Mouse (Mus musculus): ENCODE measurements around the gene Zfp239. TPM values are rescaled to one million over a fixed set of nuclear protein-coding genes. Genes with fewer than 3 reads are reported as not detected.
"Not testable (repeated sequence)": the region's sequence is repeated elsewhere in the genome, so short reads cannot be mapped to it uniquely, and the experiment has no call there.

Gene Zfp239
- polyA plus RNA-seq, 1 experiment from 2014 or later: 12.4 TPM

DNA sequence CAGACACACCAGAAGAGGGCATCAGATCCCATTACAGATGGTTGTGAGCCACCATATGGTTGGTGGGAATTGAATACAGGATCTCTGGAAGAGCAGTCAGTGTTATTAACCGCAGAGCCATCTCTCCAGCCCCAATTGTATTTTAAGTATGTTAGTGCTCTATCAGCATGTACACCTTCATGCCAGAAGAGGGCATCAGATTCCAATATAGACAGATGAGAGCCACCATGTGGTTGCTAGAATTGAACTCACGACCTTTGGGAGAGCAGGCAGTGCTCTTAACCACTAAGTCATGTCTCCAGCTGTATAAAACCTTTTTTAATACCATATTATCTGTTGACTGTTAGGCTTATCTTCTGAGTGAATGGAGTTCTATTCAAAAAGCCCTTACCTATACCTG is 10.2 kb upstream of the Zfp239 start:
- no peak for ATAC-seq (ENCODE audit: low read depth)
- no peaks in the 10 kb centered on the region for H3K27me3 ChIP-seq
- H3K9me3 ChIP-seq: no peaks in the 10 kb centered on the region
- no peak overlapping the region for H3K4me3 ChIP-seq
- 57% methylated on average over 2 of the region's 2 CpGs for WGBS
- H3K36me3 ChIP-seq: peaks cover 29% of the 10 kb centered on the region
- no peak overlapping the region for H3K27ac ChIP-seq (replicated peaks)
- H3K4me2 ChIP-seq: no peak overlapping the region
- no peaks in the 10 kb centered on the region for H3K4me1 ChIP-seq (replicated peaks)
- H3K9ac ChIP-seq: no peak overlapping the region

DNA sequence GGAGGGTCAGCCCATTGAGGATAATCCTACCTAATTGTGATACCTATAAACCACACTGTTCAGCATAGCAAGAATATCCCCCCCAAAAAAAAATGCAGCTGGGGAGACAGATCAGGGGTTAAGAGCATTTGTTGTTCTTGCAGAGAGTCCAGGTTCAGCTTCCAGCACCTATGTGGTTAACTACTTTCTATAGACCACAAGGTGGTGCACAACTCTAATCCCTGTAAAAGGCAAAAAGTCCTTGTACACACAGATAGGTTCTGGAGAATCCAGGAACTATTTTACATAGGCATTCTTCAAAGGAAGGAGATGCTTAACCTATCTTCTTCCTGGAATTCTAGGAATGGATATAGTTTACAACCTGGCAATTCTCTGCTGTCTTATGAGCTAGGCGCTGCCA is 3.9 kb upstream of the Zfp239 start:
- H3K9me3 ChIP-seq: no peaks in the 10 kb centered on the region
- H3K4me2 ChIP-seq: no peak overlapping the region
- WGBS: 87% methylated on average over 1 of the region's 1 CpGs
- H3K4me3 ChIP-seq: no peak overlapping the region
- H3K4me1 ChIP-seq (replicated peaks): no peaks in the 10 kb centered on the region
- ATAC-seq (ENCODE audit: low read depth): no peak
- H3K27me3 ChIP-seq: peaks cover 3% of the 10 kb centered on the region; the same call in 1 of the 2 replicates
- H3K36me3 ChIP-seq: no peaks in the 10 kb centered on the region
- no peak overlapping the region for H3K9ac ChIP-seq
- no peak overlapping the region for H3K27ac ChIP-seq (replicated peaks)

DNA sequence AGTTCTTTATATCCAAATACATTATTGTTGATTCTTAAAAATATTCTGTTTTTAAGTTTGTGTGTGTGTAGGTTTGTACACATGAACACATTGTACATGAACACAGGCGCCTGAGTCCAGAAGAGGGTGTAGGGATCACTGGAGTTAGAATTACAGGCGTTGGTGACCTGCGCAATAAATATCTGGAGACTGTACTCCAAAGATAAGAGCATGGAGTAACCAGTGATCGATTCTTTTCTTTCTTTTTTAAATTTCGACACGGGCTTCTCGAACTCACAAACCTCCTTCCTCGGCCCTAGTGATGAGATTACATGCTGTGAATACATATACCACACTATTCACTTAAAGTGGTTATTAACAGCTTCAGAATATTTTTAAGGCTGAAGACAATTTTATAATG is 565 bp downstream of the Zfp239 start:
- H3K4me3 ChIP-seq: peak overlapping the region; percentile 78
- H3K36me3 ChIP-seq: no peaks in the 10 kb centered on the region
- peak overlapping the region; percentile 89 for H3K4me2 ChIP-seq
- H3K27ac ChIP-seq (replicated peaks): no peak overlapping the region
- peak overlapping the region; percentile 81; the same call in 1 of the 2 replicates for H3K9ac ChIP-seq
- H3K4me1 ChIP-seq (replicated peaks): peaks cover 8% of the 10 kb centered on the region
- peaks cover 3% of the 10 kb centered on the region; the same call in 1 of the 2 replicates for H3K27me3 ChIP-seq
- no peaks in the 10 kb centered on the region for H3K9me3 ChIP-seq
- no peak for ATAC-seq (ENCODE audit: low read depth)
- WGBS: 78% methylated on average over 8 of the region's 8 CpGs

DNA sequence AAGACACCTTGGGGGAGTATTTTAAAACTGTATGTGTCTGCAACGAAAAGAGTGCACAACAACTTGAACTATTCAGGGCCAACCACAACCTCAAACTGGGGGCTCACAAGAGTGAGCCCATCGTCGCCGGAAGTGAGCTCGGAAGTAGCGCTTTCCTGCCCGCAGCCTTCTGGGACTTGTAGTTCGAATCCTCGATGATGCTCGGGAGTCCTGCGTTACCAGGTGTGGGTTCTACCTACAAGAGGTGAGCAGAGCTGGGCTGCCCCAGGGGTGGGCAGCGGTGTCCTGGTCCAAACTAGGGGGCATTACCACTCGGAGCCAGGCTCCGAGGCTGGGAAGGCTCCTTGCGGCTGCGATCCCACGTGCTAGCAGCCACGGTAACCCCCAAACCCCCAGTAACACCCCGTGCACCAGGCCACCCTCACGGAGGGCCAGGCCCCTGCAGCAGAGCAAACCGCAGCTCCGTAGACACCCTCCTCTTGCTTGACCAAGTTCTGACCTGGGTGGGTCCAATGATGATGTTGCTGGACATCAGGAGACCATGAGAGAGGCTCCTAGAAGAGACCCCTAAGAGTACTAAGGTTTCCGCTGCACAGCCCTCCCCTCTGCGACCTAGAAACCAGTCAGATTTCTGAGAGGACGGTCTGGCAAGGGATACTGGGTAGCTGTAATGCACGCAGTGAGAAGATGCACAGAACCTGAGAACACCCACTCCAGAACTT is 1.2 kb downstream of the Zfp239 start:
- H3K9me3 ChIP-seq: no peaks in the 10 kb centered on the region
- H3K36me3 ChIP-seq: no peaks in the 10 kb centered on the region
- H3K4me1 ChIP-seq (replicated peaks): peaks cover 8% of the 10 kb centered on the region
- H3K27ac ChIP-seq (replicated peaks): no peak overlapping the region
- H3K4me2 ChIP-seq: peak overlapping the region; percentile 89
- peak overlapping the region; percentile 78 for H3K4me3 ChIP-seq
- ATAC-seq (ENCODE audit: low read depth): peak; percentile 92
- peaks cover 3% of the 10 kb centered on the region; the same call in 1 of the 2 replicates for H3K27me3 ChIP-seq
- WGBS: 4% methylated on average over 26 of the region's 26 CpGs
- H3K9ac ChIP-seq: peak overlapping the region; percentile 81

DNA sequence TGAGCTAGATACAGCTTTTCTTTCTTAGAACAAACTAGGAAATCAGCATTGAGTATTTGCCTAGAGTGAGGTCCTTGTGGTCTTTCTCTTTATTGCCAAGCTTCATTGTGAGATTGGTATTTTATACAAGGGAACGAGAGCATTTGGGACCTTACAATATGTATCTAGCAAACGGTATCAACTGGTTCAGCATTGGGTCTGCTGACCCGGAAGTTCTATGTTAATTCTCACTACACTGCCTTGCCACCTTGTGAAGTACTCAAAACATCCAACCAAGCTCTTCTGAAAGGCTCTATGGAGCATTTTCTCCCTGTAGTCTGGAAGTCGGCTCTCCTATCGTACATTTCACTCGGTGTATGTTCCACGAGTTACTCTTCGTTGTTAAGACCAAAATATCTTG is 1.9 kb downstream of the Zfp239 start:
- no peaks in the 10 kb centered on the region for H3K9me3 ChIP-seq

DNA sequence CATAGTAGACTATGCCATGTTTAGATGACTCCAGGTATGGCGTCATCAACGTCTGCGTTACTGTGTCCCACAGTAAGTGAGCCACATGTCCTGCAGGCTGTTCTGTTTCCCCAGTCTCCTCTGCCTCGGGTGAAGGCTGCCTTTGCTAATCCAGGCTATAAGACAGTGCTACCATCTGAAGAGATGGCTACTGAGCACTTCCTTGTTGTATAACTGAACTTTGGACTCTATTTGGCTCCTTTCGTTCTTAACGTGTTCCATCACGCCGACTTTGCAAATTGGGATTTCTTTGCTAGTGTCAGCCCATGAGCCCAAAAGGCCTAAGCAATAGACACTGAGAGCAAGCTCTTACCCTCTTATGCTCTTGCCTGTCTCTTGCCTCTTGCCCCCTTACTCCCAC is 6.3 kb downstream of the Zfp239 start:
- Histone ChIP-seq H3K9ac (no peak overlapping the region), H3K4me1 (replicated peaks) (peaks cover 8% of the 10 kb centered on the region), H3K27me3 (no peaks in the 10 kb centered on the region), H3K9me3 (no peaks in the 10 kb centered on the region), H3K27ac (replicated peaks) (no peak overlapping the region), H3K36me3 (peaks cover 9% of the 10 kb centered on the region; the same call in 1 of the 2 replicates), H3K4me3 (no peak overlapping the region), H3K4me2 (no peak overlapping the region)
- ATAC-seq (ENCODE audit: low read depth): no peak
- WGBS: 91% methylated on average over 8 of the region's 8 CpGs

More for the DNA sequence above, 1.9 kb downstream of the Zfp239 start:
- no peak for ATAC-seq (ENCODE audit: low read depth)
- Histone ChIP-seq H3K4me3 (peak overlapping the region; percentile 78), H3K27me3 (peaks cover 3% of the 10 kb centered on the region; the same call in 1 of the 2 replicates), H3K27ac (replicated peaks) (no peak overlapping the region), H3K36me3 (no peaks in the 10 kb centered on the region), H3K9ac (peak overlapping the region; percentile 81), H3K4me2 (peak overlapping the region; percentile 89), H3K4me1 (replicated peaks) (peaks cover 8% of the 10 kb centered on the region)
- 95% methylated on average over 8 of the region's 8 CpGs for WGBS

DNA sequence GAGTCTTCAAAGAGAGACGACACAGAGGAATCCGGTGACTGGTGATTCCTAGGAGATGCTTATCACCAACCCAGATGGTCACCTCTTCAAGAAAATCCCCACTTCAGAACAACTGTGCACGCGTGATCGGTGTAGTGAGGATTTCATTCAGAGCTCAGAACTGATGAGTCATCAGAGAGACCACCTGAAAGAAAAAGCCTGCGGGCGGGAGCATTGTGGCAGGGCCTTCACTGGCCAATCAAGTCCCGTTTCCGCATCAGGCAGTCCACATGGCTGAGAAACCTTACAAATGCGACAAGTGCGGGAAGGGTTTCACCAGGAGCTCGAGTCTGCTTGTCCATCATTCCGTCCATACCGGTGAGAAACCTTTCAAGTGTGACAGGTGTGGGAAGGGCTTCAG is 9.1 kb downstream of the Zfp239 start:
- Histone ChIP-seq H3K27ac (replicated peaks) (no peak overlapping the region), H3K4me2 (no peak overlapping the region), H3K4me3 (no peak overlapping the region), H3K9me3 (no peaks in the 10 kb centered on the region), H3K36me3 (peaks cover 9% of the 10 kb centered on the region; the same call in 1 of the 2 replicates), H3K9ac (no peak overlapping the region), H3K27me3 (no peaks in the 10 kb centered on the region), H3K4me1 (replicated peaks) (no peaks in the 10 kb centered on the region)
- WGBS: 86% methylated on average over 14 of the region's 14 CpGs
- no peak for ATAC-seq (ENCODE audit: low read depth)

DNA sequence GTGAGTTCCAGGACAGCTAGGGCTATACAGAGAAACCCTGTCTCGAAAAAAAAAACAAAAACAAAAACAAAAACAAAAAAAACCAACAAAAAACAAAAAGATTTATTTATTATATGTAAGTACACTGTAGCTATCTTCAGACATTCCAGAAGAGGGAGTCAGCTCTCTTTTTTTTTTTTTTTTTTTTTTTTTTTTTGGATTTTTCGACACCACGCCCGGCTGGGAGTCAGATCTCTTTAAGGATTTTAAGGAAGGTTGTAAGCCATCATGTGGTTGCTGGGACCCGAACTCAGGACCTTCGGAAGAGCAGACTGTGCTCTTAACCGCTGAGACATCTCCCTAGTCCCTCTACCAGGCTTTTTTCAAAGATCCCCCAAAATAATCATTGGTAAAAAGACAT is 11.6 kb downstream of the Zfp239 start:
- 92% methylated on average over 7 of the region's 7 CpGs for WGBS
- not testable (repeated sequence) for H3K36me3 ChIP-seq; H3K9me3 ChIP-seq; H3K4me1 ChIP-seq (replicated peaks); H3K4me3 ChIP-seq; H3K27me3 ChIP-seq; ATAC-seq (ENCODE audit: low read depth); H3K27ac ChIP-seq (replicated peaks); H3K9ac ChIP-seq; H3K4me2 ChIP-seq

DNA sequence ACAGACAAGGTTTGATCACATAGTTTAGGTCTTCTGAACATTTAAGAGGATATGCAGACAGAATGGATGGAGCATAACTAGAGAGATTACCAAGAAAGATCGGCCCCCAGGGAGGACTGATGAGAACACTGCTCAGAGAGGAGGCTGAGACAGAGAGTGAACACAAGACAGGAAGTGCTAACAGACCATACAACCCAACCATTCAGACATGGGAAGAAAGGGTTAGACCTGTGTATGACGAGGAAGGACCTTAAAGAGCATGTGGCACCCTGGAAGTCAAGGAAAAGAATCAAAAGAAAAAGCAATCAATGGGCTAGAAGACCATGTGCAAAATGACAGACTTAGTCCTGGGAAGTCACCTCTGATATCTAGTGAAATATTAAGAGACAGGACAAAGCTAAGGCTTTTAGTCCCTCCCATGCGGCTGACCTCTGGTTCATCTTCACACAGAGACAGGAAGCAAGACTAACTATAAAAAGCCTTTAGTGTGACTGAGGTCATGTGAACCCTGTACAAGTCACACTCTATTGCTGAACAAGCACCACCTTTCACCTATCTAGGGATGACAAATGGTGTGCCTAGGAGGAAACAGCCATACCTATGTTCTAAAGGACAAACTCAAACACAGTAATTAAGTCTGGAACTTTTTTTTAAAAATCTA is 12.9 kb downstream of the Zfp239 start:
- 79% methylated on average over 3 of the region's 3 CpGs for WGBS

DNA sequence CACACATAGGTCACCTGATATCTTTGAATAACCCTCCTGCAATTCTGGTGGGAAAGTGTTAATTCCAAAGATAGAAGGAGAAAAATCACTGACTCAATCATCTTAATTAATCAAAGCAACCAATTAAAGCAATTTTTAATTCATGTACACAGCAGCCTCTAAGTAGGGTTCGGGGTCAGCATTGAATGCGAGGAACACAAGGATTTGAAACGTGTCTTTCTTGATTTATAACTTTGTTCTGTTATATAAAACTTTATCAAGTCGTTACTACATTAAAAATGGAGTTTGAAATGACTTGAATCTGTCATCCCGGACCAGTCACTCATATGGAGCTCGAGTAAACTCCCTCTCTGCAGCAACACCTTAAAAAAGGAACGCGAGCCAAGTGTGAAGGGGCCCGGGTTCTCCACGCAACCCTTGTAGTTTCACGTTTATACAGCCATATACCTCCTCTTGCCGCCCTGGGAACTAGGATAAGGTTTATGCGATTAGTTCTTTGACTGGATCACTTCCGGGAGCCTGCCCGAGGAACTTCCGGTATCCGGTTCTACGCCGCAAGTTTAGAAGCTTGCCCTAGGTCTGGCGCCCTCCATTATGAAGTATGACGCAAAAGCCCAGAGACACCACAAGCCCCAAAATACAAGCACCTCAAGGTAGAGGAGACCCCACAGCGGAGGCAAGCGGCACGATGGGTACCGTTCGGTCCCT is 17.0 kb downstream of the Zfp239 start:
- Histone ChIP-seq H3K4me1 (replicated peaks) (peaks cover 12% of the 10 kb centered on the region), H3K4me3 (peak overlapping the region; percentile 52), H3K9ac (peak overlapping the region; percentile 76), H3K27ac (replicated peaks) (peak overlapping the region; percentile 98), H3K36me3 (no peaks in the 10 kb centered on the region), H3K27me3 (no peaks in the 10 kb centered on the region), H3K4me2 (peak overlapping the region; percentile 61), H3K9me3 (no peaks in the 10 kb centered on the region)
- WGBS: 13% methylated on average over 26 of the region's 26 CpGs
- ATAC-seq (ENCODE audit: low read depth): peak; percentile 91

More for the DNA sequence above, 12.9 kb downstream of the Zfp239 start:
- Histone ChIP-seq H3K9me3 (no peaks in the 10 kb centered on the region), H3K36me3 (peaks cover 9% of the 10 kb centered on the region; the same call in 1 of the 2 replicates), H3K4me1 (replicated peaks) (peaks cover 4% of the 10 kb centered on the region; the same call in 1 of the 2 replicates), H3K27ac (replicated peaks) (no peak overlapping the region), H3K4me3 (no peak overlapping the region), H3K9ac (no peak overlapping the region), H3K27me3 (no peaks in the 10 kb centered on the region), H3K4me2 (no peak overlapping the region)
- no peak for ATAC-seq (ENCODE audit: low read depth)

DNA sequence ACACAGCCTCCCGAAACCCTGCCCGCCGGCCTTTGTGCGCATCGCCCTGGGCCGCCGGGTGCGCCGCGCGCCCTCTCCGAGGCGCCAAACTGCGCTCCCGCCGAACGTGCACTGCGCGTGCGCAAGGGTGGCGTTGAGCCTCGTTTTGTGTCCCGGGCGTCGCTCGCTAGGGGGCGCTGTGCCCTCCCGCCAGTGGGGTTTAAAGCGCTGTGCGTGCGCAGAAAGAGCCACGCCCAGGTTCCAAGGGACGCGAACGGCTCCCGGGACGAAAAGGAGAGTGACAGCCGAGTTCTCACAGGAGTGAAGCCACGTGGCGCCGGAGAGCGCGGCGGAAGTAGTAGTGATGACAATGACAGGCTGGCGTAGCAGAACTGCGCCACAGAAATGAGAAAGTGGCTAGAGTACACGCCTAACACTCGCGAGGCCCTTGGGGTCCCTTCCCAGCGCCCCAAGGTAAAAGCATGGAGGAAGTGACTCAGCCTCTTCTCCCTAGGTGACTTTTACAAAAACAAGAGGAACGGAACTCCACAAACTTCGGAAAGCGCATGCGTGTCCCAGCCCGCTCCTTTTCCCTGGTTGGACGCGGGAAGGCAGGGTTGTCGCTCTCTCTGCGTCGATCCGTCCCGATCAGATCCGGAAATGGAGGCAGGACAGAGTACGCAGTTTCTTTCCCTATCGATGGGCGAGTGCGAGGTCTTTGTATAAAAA is 17.7 kb downstream of the Zfp239 start:
- Histone ChIP-seq H3K4me2 (peak overlapping the region; percentile 61), H3K9me3 (no peaks in the 10 kb centered on the region), H3K9ac (peak overlapping the region; percentile 76), H3K36me3 (no peaks in the 10 kb centered on the region), H3K4me1 (replicated peaks) (peaks cover 12% of the 10 kb centered on the region), H3K4me3 (peak overlapping the region; percentile 52), H3K27me3 (no peaks in the 10 kb centered on the region), H3K27ac (replicated peaks) (peak overlapping the region; percentile 98)
- WGBS: under 1% methylated on average over 67 of the region's 67 CpGs
- ATAC-seq (ENCODE audit: low read depth): peak; percentile 93
